Mouse (Mus musculus) urinary bladder, adult 18-20 months (tissue): ENCODE data around the gene Wnk3.
"Not testable (repeated sequence)": the region's sequence is repeated elsewhere in the genome, so short reads cannot be mapped to it uniquely, and the experiment has no call there.

Experiments used
- DNase-seq, 2 experiments: peaks; one replicate each; pipeline ENCODE4 v3.0.0; 2022; ENCODE audit warnings: low spot score in 2 of 2, mixed read lengths in 2 of 2

Gene Wnk3

DNA sequence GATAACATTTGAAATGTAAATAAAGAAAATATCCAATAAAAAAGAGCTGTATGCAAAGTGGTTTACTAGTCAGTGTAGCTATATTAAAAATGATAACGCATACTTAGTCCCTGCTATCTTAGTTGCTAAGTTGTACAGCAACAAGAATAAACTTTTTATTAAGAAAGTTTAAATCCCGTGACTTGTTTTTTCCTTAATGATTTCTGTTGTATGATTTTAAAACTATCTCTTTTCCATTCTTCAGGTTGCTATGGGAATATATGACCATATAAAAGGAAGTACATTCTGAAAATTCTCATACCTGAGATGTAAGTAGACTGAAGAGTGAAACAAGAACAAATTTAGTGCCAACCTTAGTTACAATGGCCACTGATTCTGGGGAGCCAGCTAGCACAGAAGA is at the start of gene Wnk3:
Gene Wnk3 (plus strand): TSS at position 301 of the 400 bp plus-strand sequence.
- no peak for DNase-seq

DNA sequence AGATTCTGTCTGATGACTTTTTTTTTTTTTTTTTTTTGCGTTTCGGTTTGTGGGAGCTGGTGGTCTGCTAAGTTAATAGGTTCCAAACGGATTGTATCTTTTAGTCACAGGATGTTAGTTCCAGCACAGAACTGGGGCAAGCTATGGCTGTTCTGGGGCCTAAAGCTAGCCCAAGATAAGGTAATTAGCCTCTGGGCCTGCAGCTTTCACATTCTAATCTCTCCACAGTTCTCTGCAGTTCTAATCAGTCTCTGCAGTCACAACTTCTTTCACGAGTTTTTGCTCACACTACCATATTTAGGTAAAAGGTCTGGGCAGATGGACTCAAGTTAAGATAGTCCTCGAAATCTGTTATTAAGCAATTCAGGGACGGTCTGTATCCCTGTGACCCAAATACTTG is 39.5 kb upstream of the Wnk3 start:
- no peak for DNase-seq

DNA sequence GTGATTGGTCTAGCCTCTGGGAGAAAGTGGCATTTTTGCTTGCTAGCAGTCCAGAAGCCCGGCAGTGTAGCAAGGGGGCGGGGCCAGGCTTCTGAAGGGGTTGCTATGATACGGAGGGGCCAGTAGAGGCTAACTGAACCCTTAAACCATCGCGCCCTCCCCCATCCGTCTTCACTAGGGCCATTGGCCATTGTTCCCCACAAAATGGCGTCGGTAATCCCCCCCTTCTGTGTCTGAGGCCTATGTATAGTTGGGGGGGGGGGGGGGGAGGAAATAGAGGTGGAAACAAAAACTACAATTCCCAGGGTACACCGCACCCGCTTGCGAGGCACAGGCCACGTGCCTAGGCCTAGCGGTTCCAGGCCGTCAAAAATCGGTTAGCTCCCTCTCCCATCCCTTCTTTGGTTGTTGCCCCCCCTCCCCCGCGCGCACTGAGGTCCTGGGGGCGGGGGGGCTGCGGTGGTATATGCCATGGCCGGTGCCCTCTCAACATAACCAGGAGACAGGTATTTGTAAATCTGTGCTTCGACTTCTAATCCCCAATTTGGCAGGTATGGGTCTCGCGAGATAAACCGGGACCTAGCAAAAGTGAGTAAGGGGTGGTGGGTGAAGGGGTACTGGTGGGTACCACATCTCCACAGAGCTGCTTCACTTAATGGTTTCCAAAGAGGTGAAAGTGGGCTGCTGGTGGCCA is 29.3 kb upstream of the Wnk3 start:
- DNase-seq, result peak in 1 of 2 experiments; percentile 2

DNA sequence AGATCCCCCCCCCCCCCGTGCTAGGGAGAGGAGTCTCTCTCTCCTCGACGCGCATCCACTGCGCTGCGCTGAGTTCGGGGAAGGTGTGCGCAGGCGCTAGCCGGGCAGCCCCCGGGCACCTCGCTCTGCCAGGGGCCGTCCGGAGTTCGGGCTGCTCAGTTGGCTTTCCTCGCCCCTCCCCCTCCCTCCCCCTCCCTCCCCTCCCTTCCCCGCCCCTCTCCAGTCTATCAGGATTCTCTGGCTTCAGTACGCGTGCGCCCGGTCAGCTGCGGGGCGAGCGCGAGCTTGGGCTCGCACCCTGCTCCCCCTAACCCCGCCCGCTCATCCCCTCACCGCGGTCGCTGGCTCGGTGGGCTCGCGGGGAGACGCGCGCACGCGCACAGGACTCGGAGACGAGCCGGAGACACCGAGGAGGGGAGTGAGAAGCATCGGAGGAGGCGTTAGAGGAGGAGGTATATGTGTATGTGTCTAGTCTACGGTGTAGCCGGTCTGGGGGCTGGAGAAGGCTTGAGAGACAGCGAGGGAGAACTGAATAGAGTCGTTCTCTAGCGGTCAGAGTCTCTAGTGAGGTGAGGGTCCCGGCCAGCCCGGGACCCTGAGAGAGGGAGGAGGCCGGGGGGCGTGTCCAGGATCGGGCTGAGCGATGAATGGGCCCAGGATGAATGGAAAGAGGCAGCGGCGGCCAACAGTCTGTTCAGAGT is 28.5 kb upstream of the Wnk3 start:
- peak; percentile 12 to 14 for DNase-seq

DNA sequence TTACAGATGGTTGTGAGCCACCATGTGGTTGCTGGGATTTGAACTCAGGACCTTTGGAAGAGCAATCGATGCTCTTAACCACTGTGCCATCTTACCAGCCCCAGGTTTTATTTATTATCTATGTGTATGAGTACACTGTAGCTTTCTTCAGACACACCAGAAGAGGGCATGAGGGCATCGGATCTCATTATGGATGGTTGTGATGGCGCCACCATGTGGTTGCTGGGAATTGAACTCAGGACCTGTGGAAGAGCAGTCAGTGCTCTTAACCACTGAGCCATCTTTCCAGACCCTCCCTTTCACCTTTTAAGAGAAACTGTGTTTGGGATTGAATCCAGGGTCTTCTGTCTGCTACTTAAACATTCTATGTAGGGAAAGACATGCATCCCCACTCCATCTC is 24.7 kb upstream of the Wnk3 start:
- DNase-seq, result not testable (repeated sequence)

DNA sequence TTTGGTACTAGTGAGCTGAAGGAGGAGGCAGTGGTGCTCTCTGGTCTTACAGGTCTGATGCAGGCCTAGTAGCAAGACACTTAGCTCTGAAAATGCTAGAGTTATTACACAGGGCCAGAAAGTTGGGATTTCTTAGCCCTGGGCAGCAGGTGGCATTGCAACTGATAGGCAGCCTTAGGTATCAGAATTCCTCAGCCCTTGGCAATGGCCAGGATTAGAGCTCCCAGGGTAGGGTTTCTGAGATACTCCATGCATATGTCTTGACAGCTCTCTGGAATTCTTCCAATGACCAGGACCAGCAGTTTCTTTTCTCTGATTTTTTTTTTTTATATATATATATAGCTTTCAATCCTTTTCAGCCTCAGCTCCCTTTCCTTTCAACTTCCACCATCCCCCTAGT is 100.5 kb downstream of the Wnk3 start:
- DNase-seq, result no peak

DNA sequence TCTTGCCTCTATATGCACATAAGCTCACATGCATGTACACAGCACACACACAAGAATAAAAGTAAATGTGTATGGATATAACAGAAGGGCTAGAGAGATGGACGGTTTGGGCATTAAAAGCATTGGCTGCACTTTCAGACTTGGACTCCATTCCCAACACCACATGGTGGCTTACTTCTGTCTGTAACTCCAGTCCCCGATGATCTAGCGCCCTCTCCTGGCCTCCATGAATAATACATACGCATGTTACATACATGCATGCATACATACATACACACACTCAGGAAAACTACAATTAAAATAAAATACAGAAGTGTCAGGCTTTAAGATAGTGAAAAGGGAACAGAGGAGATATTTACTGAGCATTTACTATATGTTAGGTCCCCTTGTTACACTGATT is 115.9 kb downstream of the Wnk3 start:
- no peak for DNase-seq

DNA sequence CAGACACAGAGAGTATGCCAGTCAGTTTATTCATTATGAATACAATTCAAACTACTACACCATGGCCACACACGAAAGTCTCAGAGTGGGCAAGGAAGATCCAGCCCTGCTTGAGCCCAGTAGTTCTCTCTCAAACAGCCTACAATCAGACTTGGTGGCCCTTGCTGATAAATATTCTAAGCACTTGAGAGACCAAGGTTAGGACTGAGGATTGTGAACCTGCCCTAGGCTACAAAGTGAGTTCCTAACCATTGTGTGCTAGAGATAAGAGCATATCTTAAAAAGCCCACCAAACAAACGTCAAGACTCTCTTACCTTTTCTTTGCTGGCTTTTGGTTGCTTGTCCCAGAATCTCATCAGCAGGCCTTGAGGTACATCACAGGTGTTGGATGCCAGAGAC is 135.7 kb downstream of the Wnk3 start:
- DNase-seq, result no peak

DNA sequence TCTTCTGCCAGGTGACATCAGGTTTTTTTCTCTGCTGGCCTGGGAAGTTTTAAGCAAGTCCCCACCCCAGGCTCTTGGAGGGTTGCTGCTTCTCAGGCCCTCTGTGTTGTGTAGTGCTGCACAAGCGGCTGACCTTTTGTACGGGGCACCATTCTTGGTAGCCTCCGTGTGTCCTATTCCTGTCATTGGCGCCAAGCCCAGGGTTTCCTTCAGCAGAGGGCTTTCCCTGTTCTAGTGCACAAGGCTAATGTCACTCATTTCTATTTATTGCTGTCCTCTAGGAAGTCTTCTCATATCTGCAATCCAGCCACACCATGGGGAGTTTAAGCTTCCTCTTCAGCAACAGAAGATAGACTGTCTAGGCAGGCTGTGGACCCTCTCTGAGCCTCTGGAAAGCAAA is 139.9 kb downstream of the Wnk3 start:
- no peak for DNase-seq

DNA sequence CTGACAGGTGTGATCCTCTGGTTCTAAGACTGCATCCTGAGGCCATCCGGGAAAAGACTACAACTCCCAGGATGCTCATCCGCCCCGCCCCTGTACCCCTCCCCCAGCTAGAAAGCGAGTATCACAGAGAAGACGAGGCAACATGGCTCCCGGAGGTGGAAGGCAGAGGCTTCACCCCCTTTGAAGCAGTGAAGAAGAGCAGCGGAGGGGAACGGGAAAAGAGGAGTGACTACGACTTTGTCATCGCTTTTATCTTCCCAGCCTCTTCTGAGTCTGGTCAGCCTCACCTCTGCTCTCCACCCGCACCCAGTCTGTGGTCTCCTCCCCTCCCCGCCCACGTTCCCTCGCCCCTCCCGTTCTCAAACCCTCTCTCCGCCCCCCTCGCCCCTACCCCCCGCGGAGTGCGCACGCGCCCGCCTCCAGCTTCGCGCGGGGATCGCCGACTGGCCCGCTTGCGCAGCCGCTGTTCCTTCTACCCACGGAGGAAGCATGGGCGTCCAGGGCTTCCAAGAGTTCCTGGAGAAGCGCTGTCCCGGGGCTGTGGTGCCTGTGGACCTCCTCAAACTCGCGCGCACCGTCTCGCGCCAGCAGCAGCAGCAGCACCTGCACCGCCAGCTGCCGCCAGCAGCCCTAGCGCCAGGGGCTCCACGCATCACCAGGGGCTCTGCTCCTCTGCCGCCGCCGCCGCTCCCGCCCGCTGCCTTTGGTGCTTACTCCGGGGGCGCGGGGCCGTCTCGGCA is 146.1 kb downstream of the Wnk3 start, which contains the start of gene Fam120c:
Gene Fam120c (plus strand): TSS at position 415 of the 740 bp plus-strand sequence.
- peak; percentile 60 to 73 for DNase-seq

DNA sequence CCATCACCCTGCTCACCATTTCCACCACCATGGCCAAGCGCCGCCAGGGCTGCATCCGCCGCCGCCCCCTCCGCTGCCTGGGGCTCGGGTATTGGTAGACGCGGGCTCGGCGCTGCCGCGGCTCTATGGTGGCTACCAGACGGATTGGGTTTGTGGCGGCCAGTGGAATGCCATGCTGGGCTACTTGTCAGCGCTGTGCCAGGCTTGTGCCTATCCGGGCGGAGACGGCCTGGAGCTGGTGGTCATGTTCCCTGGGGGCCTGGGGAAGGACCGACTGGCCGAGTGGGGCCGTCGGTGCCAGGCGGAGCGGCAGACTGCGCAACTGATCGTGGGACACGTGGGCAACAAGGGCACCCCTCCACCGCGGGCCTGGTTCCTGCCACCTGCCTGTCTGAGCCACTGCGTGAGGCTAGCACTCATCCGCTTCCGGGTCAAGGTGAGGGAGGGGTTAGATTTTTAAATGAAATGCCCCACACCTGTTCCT is 146.7 kb downstream of the Wnk3 start:
- peak in 1 of 2 experiments; percentile 17 for DNase-seq

DNA sequence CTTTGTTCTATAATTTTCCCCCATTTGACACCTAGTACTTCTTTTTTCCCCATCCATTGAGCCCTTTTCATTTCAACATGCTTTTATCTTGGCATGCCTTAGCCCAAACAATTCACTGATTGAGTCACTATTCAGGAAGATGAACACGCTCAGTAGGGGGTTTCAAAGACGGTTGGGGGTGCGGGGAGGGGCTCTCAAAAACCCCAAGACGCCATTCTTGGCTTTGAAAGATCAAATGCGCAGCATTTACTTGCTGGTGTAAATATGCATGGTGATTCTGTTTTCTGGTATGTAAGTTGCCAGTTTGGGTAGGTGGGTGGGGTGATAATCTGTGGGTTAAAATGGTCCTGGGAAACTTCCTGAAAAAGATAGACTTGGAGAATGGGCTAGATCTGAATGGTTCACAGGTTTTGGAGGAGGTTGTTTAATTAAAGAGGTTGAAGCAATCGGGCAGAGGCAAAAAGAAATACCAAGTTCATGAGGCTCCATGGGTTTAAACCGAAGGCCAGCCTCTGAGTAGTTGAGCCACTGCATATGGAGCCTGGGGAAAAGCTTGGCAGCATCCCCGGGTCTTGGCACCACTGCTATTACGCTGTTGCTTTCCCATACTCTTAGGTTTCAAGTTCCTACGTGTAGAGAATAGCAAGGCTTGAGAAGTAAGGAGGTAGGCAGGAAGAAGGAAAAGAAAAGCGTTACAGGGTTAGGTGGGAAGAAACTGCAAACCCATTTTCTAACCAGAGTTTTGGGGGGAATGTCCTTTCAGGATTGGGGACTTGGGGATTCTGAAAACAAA is 147.7 kb downstream of the Wnk3 start:
- DNase-seq, result no peak

DNA sequence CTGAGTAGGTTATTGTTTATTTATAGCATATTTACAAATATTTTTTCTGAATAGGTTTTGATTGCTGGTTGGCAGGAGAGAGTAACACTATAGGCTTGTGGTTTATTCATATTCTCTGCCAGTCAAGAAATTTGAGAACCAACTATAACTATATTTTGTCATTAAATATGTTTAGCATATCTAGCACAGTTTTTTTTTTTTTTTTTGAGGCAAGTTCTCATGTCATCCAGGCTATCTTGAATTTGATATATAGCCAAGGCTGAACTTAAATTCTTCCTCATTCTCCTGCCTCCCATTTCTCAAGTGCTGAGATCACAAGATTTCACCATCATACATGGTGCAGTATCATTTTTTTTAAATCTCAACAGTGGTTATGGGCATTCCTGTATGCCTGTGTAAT is 149.4 kb downstream of the Wnk3 start:
- DNase-seq, result no peak

DNA sequence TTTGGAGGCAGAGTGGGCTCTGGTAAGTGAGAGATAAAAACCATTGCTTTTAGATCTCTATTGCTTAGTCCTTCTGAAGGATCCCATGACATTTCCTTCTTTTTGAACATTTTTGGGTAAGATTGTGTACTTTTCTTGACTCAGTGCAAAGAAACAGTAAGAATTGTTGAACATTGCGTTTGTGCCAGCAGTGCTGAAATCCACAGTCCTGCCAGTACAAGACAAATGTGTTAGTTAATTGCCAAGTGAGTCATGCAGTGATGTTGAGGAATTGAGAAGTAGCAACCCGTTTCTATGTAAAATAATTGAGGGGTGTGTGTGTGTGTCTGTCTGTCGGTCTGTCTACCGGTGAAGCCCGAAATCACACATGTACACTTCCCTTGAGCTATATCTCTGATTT is 151.4 kb downstream of the Wnk3 start:
- DNase-seq, result no peak
